Mouse (Mus musculus): ENCODE data around the gene S100a6. TPM values are rescaled to one million over a fixed set of nuclear protein-coding genes. Genes with fewer than 3 reads are reported as not detected.

Gene S100a6
- polyA plus RNA-seq, 1 experiment from 2014 or later, result 11.6 TPM

DNA sequence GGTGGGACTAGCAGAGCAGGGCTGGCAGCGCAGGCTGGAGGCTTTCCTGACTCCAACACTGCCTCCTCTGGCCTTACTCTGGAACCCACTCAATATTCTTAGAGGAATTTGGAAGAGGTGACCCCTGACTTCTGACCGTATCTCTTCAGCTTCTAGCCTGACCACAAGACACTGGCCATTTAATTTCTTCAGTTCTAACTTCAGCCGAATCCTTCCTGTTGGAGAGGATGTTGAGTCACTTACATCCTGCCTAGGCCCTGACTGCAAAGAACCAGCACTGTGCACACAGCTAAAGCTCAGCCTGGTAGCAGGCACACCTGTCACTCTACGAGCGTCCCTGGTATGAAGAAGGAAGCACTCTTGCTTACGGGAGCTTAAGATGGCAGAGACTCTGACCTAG is 23.3 kb upstream of the S100a6 start:
- WGBS, result 84% methylated on average over 6 of the region's 6 CpGs
- no peaks in the 10 kb centered on the region for H3K36me3 ChIP-seq
- H3K27me3 ChIP-seq (ENCODE audit: low read depth, poor library complexity, severe bottlenecking), result no peaks in the 10 kb centered on the region
- H3K27ac ChIP-seq, result no peak overlapping the region
- H3K9me3 ChIP-seq (replicated peaks), result no peaks in the 10 kb centered on the region
- H3K4me1 ChIP-seq, result no peaks in the 10 kb centered on the region
- H3K4me3 ChIP-seq, result no peak overlapping the region
- no peak for DNase-seq (ENCODE audit: low spot score)

DNA sequence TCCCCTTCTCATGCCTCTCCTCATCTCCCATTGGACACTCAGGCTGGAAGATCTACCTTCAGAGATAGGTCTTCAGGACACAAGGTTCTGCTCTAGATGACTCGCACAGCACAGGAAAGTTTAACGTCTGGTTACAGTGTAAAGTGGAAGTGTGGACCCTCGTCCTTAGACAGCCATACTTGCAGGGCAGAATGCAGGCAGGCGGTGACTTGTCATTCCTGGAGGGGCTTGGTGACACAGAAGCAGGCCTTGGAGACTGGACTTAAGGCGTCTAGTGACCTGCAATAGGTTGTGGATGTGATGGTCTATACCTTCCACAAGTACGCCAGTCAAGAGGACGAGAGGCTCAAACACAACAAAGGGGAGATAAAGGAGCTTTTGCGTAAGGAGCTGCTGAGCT is 22.7 kb upstream of the S100a6 start, which contains the start of gene S100a2:
S100a2 (plus strand) TSS at position 301 of the 400 bp plus-strand sequence.
- Histone ChIP-seq H3K27me3 (ENCODE audit: low read depth, poor library complexity, severe bottlenecking) (no peaks in the 10 kb centered on the region), H3K4me3 (no peak within 1 kb of the TSS), H3K36me3 (no peaks in the 10 kb centered on the region), H3K9me3 (replicated peaks) (no peaks in the 10 kb centered on the region), H3K4me1 (no peaks in the 10 kb centered on the region), H3K27ac (no peak within 1 kb of the TSS)
- 91% methylated on average over 8 of the region's 8 CpGs for WGBS
- no peak for DNase-seq (ENCODE audit: low spot score)

DNA sequence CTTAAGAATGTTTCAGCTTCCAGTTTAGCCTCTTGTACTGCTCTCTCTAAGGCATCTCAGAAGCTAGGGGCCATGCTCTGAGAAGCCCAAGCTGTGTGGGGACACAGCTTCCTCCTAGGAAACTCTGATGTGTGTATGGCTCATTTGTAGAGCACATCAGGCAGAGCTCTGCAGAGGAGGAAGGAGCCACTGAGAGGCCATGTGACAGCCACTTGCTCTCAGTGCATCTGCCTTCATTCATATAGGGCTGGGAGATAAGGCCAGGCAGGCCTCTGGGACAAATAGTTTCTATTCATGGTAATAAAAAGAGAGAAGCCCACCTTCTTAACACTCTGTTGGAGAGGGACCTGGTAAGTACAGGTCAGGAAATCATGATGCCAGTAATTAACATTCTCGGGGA is 18.2 kb upstream of the S100a6 start:
- WGBS, result 56% methylated on average over 1 of the region's 1 CpGs
- no peak for DNase-seq (ENCODE audit: low spot score)
- Histone ChIP-seq H3K4me1 (no peaks in the 10 kb centered on the region), H3K9me3 (replicated peaks) (no peaks in the 10 kb centered on the region), H3K27ac (no peak overlapping the region), H3K27me3 (ENCODE audit: low read depth, poor library complexity, severe bottlenecking) (no peaks in the 10 kb centered on the region), H3K4me3 (no peak overlapping the region), H3K36me3 (no peaks in the 10 kb centered on the region)

DNA sequence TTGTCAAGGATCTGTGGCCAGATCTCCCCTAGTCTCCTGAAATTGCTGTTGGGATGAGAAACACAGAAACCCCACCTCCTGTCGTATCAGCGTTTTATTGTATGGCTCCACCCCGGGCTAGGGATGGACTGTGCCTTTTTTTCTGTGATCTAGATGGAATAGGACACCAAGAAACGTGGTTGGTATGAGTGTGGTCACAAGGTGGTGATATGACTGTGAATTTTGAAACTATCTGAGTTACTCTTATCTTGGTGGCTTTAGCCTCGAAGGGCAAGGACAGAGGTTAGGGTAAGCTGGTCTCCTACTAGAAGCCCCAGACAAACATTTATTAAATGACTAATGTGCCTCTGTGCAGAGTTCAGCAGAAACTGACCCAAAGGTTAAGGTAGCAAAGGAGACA is 17.1 kb upstream of the S100a6 start:
- Histone ChIP-seq H3K4me3 (no peak overlapping the region), H3K27ac (no peak overlapping the region)
- 82% methylated on average over 5 of the region's 5 CpGs for WGBS

DNA sequence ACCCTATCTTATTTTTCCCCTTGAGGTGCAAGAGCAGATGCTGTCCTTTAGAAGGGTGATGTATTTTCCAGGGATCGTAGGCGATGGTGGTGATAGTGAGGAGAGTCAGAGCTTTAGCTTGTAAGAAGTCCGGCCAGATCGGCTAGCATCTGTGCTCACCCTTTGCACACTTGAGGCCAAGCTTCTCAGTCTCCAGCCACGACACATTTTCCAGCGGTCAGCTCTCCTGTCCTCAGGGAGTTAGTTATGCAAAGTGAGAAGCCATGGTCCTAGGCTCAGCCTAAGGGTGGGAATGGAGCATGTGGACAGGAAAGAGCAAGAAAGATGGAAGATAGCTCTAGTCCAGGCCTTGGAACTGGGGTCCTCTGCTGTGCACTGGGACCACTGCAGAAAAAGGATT is 15.9 kb upstream of the S100a6 start:
- Histone ChIP-seq H3K27ac (no peak overlapping the region), H3K4me1 (peaks cover 5% of the 10 kb centered on the region; the same call in 1 of the 2 replicates), H3K4me3 (no peak overlapping the region), H3K27me3 (ENCODE audit: low read depth, poor library complexity, severe bottlenecking) (no peaks in the 10 kb centered on the region), H3K36me3 (no peaks in the 10 kb centered on the region), H3K9me3 (replicated peaks) (no peaks in the 10 kb centered on the region)
- 90% methylated on average over 6 of the region's 6 CpGs for WGBS
- no peak for DNase-seq (ENCODE audit: low spot score)

More for the DNA sequence above, 17.1 kb upstream of the S100a6 start:
- peaks cover 5% of the 10 kb centered on the region; the same call in 1 of the 2 replicates for H3K4me1 ChIP-seq
- no peak for DNase-seq (ENCODE audit: low spot score)
- no peaks in the 10 kb centered on the region for H3K36me3 ChIP-seq
- no peaks in the 10 kb centered on the region for H3K9me3 ChIP-seq (replicated peaks)
- no peaks in the 10 kb centered on the region for H3K27me3 ChIP-seq (ENCODE audit: low read depth, poor library complexity, severe bottlenecking)

DNA sequence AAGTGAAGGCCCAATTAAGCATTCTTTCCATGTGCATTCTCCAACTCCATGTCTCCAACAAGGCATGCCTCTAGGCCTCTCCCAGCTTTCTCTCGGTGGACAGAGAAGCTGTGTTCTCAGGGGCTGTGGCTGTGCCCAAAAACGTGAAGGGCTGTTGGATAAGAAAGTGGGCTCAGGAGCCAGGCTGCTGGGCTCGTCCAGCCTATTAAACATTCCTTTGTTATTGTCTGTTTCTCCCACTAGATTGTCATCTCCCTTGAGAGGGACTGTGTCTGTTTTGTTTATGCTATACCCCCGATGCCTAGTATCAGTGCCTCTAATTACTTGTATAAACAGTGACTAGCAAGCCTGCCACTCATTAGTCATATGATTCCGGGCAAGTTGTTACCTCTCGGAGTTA is 14.9 kb upstream of the S100a6 start:
- no peak overlapping the region for H3K4me3 ChIP-seq
- WGBS, result 53% methylated on average over 6 of the region's 6 CpGs
- H3K27ac ChIP-seq, result no peak overlapping the region
- H3K27me3 ChIP-seq (ENCODE audit: low read depth, poor library complexity, severe bottlenecking), result no peaks in the 10 kb centered on the region
- no peaks in the 10 kb centered on the region for H3K9me3 ChIP-seq (replicated peaks)
- H3K36me3 ChIP-seq, result no peaks in the 10 kb centered on the region
- no peak for DNase-seq (ENCODE audit: low spot score)
- H3K4me1 ChIP-seq, result peaks cover 5% of the 10 kb centered on the region; the same call in 1 of the 2 replicates

DNA sequence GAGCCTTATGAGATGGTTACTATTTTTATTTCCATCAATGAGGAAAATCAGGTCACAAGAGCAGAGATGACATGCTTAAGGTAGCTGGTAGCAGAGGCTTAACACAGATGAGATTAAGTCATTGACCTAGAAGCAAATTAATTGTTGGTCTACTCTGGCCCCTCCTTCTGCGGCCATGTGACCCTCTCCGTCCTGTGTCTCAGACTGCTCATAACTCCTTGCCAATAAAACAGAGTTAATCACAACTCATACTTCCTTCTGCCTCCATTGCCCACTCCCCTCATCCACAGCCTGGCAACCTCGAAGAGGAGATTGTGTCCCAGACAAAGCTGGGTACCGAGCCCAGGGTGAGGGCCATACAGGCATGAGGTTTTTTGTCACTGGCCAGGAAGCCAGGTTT is 14.5 kb upstream of the S100a6 start:
- Histone ChIP-seq H3K27ac (no peak overlapping the region), H3K4me3 (no peak overlapping the region), H3K36me3 (no peaks in the 10 kb centered on the region), H3K9me3 (replicated peaks) (no peaks in the 10 kb centered on the region), H3K27me3 (ENCODE audit: low read depth, poor library complexity, severe bottlenecking) (no peaks in the 10 kb centered on the region), H3K4me1 (peaks cover 6% of the 10 kb centered on the region)
- WGBS, result 85% methylated on average over 4 of the region's 4 CpGs
- no peak for DNase-seq (ENCODE audit: low spot score)

DNA sequence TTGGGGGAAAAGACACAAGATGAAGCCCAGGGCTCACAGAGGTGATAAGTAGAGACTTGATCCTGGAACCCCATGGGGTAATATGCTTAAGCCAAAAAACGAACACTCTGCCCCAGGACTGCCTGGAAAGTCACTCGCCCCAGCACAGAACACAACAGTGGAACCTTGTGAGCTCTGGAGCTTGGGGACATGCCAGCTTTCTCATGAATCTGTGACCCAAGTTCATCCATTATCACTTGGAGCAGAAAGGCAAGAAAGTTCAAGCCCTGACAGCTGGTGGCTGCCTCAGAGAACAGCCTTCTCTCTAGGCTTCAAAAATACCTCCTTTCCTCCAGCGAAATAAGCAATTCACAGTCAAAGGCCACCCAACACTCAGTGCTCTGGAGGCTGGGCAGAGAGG is 13.3 kb upstream of the S100a6 start:
- H3K4me3 ChIP-seq, result no peak overlapping the region
- H3K36me3 ChIP-seq, result no peaks in the 10 kb centered on the region
- peaks cover 18% of the 10 kb centered on the region for H3K4me1 ChIP-seq
- no peaks in the 10 kb centered on the region for H3K9me3 ChIP-seq (replicated peaks)
- WGBS, result 86% methylated on average over 3 of the region's 3 CpGs
- H3K27ac ChIP-seq, result no peak overlapping the region
- no peak for DNase-seq (ENCODE audit: low spot score)
- no peaks in the 10 kb centered on the region for H3K27me3 ChIP-seq (ENCODE audit: low read depth, poor library complexity, severe bottlenecking)

DNA sequence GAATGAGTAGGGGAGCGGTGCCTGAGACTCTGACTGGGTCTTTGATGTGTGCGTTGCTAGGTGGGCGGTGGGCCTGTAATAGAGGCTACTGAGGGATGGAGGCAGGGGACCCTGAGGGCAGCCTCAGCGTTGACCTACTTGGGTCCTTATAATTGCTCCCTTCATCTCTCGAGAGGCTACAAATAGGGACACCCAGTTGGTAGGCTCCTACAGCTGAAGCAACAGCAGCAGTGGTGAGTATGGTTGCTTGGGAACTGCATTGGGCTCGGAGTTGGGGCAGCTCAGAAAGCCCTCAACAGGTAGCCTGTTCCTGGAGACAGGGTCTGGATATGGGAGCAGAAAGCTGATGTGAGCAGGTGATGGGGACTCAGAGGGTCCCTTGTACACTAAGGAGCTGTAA is 12.6 kb upstream of the S100a6 start:
- Histone ChIP-seq H3K4me3 (no peak overlapping the region), H3K9me3 (replicated peaks) (no peaks in the 10 kb centered on the region), H3K36me3 (no peaks in the 10 kb centered on the region), H3K27ac (no peak overlapping the region), H3K4me1 (peaks cover 24% of the 10 kb centered on the region), H3K27me3 (ENCODE audit: low read depth, poor library complexity, severe bottlenecking) (no peaks in the 10 kb centered on the region)
- 68% methylated on average over 6 of the region's 6 CpGs for WGBS
- no peak for DNase-seq (ENCODE audit: low spot score)

DNA sequence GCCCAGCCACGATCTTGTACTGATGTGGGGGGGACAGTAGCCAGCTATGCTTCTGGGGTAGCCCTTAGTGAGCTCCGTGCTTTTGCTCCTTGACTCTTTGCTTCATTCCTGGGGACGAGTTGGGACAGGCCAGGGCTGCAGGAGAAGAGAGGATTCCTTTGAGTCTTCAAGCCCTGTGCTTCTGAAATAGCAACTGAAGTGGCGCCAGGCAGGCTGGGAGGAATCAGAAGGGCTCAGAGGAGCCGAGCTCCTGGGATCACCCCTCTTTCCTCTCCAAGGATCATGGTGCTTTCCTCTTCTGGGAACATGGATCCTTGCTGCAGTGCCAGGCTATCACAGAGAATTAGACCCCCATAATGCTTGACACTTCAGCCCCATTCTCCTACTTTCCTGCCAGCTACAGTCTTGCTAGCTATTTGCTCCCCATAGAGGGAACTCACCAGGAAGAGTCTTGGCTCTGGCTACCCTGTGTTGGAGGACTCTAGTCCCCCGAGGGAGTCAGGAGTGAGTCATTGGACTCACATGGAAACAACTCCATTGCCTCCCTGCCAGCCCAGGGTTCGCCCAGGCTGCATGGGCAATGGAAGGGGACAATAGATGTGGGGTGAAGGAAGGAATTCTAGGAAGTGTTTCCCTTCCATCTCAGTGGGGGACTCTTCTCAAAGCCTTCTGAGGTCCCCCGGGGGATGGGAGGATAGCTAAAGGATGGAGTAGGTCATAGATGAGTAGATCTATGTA is 12.1 kb upstream of the S100a6 start:
- WGBS, result 77% methylated on average over 8 of the region's 8 CpGs
- Histone ChIP-seq H3K27me3 (ENCODE audit: low read depth, poor library complexity, severe bottlenecking) (no peaks in the 10 kb centered on the region), H3K4me3 (no peak overlapping the region), H3K27ac (peak overlapping the region; percentile 32), H3K9me3 (replicated peaks) (no peaks in the 10 kb centered on the region), H3K4me1 (peaks cover 29% of the 10 kb centered on the region), H3K36me3 (no peaks in the 10 kb centered on the region)
- DNase-seq (ENCODE audit: low spot score), result no peak

DNA sequence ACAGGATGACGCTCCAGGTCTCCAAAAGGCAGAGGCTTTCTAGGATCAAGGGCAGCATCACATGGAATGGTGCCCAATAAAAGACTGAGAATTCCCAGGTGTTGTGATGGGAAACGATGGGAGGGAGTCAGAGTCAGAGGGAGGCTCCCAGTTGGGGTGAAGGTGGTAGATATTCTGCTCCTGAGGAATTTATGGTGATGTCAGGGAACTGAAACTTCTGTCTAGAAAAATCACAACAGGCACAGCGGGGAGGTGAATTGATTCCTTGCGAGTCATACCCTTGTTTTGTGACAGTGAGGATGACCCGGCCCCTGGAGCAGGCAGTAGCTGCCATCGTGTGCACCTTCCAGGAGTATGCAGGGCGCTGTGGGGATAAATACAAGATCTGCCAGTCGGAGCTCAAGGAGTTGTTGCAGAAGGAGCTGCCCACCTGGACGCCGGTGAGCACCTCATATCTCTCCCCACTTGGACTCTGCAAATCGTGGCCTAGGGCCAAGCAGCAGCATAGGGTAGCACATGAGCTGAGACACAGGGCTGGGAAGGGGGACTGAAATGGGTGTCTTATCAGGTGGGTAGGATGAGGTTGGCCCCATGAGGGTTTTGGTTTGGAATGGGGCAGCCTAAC is 11.1 kb upstream of the S100a6 start, which contains the start of gene Gm42674:
Gm42674 (plus strand) TSS at position 419 of the 625 bp plus-strand sequence.
- Histone ChIP-seq H3K27me3 (ENCODE audit: low read depth, poor library complexity, severe bottlenecking) (no peaks in the 10 kb centered on the region), H3K36me3 (no peaks in the 10 kb centered on the region), H3K27ac (no peak within 1 kb of the TSS; the same call in 1 of the 2 replicates), H3K4me1 (peaks cover 39% of the 10 kb centered on the region), H3K9me3 (replicated peaks) (no peaks in the 10 kb centered on the region), H3K4me3 (no peak within 1 kb of the TSS)
- 89% methylated on average over 11 of the region's 11 CpGs for WGBS
- DNase-seq (ENCODE audit: low spot score), result no peak

DNA sequence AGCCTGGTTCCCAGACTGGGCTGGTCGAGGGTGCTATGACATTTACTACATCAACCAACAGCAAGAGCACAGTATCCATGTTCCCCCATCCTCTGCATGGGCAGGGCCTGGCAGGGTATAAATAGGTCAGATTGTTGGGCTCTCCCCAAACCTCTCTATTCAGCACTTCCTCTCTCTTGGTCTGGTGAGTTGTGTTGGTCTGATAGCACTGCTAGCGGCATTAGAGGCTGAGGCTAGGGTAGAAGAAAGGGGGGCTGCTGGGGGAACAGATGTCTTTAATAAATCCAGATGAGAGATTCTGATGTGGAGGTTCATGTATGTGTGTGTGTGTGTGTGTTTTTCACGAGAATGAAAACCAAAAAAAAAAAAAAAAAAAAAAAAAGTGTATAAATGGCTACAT is 9.1 kb upstream of the S100a6 start, which contains the start of gene S100a4:
S100a4 (plus strand) TSS at position 149 of the 400 bp plus-strand sequence.
- Histone ChIP-seq H3K9me3 (replicated peaks) (no peaks in the 10 kb centered on the region), H3K27me3 (ENCODE audit: low read depth, poor library complexity, severe bottlenecking) (no peaks in the 10 kb centered on the region), H3K27ac (peak within 1 kb of the TSS; percentile 62), H3K36me3 (no peaks in the 10 kb centered on the region), H3K4me1 (peaks cover 39% of the 10 kb centered on the region), H3K4me3 (no peak within 1 kb of the TSS)
- WGBS, result 48% methylated on average over 3 of the region's 3 CpGs
- no peak for DNase-seq (ENCODE audit: low spot score)

DNA sequence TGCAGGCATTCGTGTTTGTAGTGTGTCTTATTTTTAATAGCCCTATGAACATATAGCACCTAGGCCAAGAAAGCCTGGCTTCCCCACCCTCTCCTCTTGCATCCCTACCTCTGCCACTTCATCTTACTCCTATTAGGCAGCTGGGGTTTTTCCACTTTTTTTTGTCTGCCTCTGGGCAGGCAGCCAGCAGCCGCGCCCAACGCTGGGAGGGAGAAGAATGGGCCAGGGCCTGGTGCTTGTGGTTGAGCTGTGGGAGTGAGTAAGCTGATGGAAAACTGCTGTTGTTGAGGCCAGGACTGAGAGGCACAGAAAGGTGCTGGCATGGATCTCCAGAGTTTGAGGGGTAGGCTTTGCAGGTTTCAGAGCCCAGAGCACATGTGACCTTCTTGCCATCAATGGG is 8.3 kb upstream of the S100a6 start:
- Histone ChIP-seq H3K4me1 (peaks cover 39% of the 10 kb centered on the region), H3K27ac (peak overlapping the region; percentile 62; the same call in 1 of the 2 replicates), H3K36me3 (no peaks in the 10 kb centered on the region), H3K9me3 (replicated peaks) (no peaks in the 10 kb centered on the region), H3K27me3 (ENCODE audit: low read depth, poor library complexity, severe bottlenecking) (no peaks in the 10 kb centered on the region), H3K4me3 (no peak overlapping the region)
- WGBS, result 82% methylated on average over 4 of the region's 4 CpGs
- no peak for DNase-seq (ENCODE audit: low spot score)

Measured in limb, embryonic 10.5 days (tissue).